Mouse (Mus musculus) neural tube, embryonic 12.5 days (tissue): Measurements from ENCODE around the gene Ddx5. TPM values are rescaled to one million over a fixed set of nuclear protein-coding genes. Genes with fewer than 3 reads are reported as not detected.

Experiments
- ATAC-seq: fragments of 200-750 bp; cut with Nextera tagmentation; 2 replicates; pipeline ENCODE4 v1.8.0; 2017; ENCODE audit warnings: low read depth, mild to moderate bottlenecking, moderate TSS enrichment, moderate library complexity; ENCODE audit not compliant: low FRiP score
- H3K27ac ChIP-seq: fragments of 300-500 bp; sonication (generic); 2 replicates; pipeline ENCODE4 v1.5.1; 2016
- H3K27me3 ChIP-seq: fragments of 300-500 bp; sonication (generic); replicated peaks from 2 replicates; pipeline ENCODE4 v1.6.1; 2016; ENCODE audit warnings: mild to moderate bottlenecking
- H3K36me3 ChIP-seq: fragments of 300-500 bp; sonication (generic); 2 replicates; pipeline ENCODE4 v1.6.1; 2016; ENCODE audit warnings: mild to moderate bottlenecking
- H3K4me1 ChIP-seq: fragments of 300-500 bp; sonication (generic); 2 replicates; pipeline ENCODE4 v1.6.1; 2016
- H3K4me2 ChIP-seq: fragments of 300-500 bp; sonication (generic); replicated peaks from 2 replicates; pipeline ENCODE4 v1.6.1; 2016; ENCODE audit warnings: mild to moderate bottlenecking
- H3K4me3 ChIP-seq: fragments of 300-500 bp; sonication (generic); 2 replicates; pipeline ENCODE4 v1.5.1; 2016
- H3K9ac ChIP-seq: fragments of 300-500 bp; sonication (generic); 2 replicates; pipeline ENCODE4 v1.6.1; 2016; ENCODE audit warnings: mild to moderate bottlenecking
- H3K9me3 ChIP-seq: fragments of 300-500 bp; sonication (generic); 2 replicates; pipeline ENCODE4 v1.6.1; 2016; ENCODE audit warnings: mild to moderate bottlenecking
- WGBS: fragments of 180-500 bp; shearing (Covaris S2); methylation state at CpG from one replicate; pipeline ENCODE4 v1.1.7; 2016; 5-methylcytosine and 5-hydroxymethylcytosine counted together
- microRNA-seq: library from miRNA; unstranded; fragments of <30 nt; microRNA quantifications from one replicate; pipeline ENCODE4, GENCODE M21; 2017
- polyA plus RNA-seq: library from polyadenylated mRNA; unstranded; fragments of >200 nt; fragmentation: Nextera tagmentation; extraction: Ambion mirVana; gene quantifications from 2 replicates; pipeline ENCODE4 v1.2.1, GENCODE M21; 2016

The Ddx5 gene
- polyA plus RNA-seq, 1 experiment from 2014 or later = 465 TPM

- H3K27me3 ChIP-seq = no peaks in the 10 kb centered on the region
- no peaks in the 10 kb centered on the region for H3K36me3 ChIP-seq
- no peak overlapping the region for H3K4me2 ChIP-seq
- H3K4me3 ChIP-seq = no peak overlapping the region
- WGBS = 79% methylated on average over 4 of the region's 4 CpGs
- no peak for ATAC-seq
- H3K9me3 ChIP-seq = no peaks in the 10 kb centered on the region
- H3K4me1 ChIP-seq = peaks cover 5% of the 10 kb centered on the region; the same call in 1 of the 2 replicates
- H3K9ac ChIP-seq = no peak overlapping the region
- no peak overlapping the region for H3K27ac ChIP-seq
These were observed 58.3 kb downstream of the Ddx5 start for GRCm38 (mm10) chr11:106730714-106731113.

Small RNA genes lying within 50 kb of the gene (microRNA-seq; reads per million reads assigned to microRNA genes)
- gene Gm25994 (0.66 reads per million), gene Mir3064 (12.5 reads per million, percentile 25 among the genes with 10 or more reads in this experiment)

Other genes starting within 250 kb of the Ddx5 start
- 16.3 TPM in 2 replicates for gene Tex2, start 175.8 kb downstream of the Ddx5 start, polyA plus RNA-seq
- gene Pecam1, start 38.6 kb downstream of the Ddx5 start, polyA plus RNA-seq = 22.5 and 25.5 TPM in 2 replicates
- gene Milr1, start 38.0 kb downstream of the Ddx5 start, polyA plus RNA-seq = 0.89 and 1.4 TPM in 2 replicates
- gene Polg2, start 9.6 kb downstream of the Ddx5 start, polyA plus RNA-seq = 9.3 and 10.8 TPM in 2 replicates
- 21.5 and 25.2 TPM in 2 replicates for gene Cep95, start 67 bp upstream of the Ddx5 start, polyA plus RNA-seq
- 16.4 and 18.2 TPM in 2 replicates for gene Smurf2, start 131.5 kb upstream of the Ddx5 start, polyA plus RNA-seq
- 382 and 392 TPM in 2 replicates for gene Kpna2, start 210.4 kb upstream of the Ddx5 start, polyA plus RNA-seq
- 5.2 and 5.5 TPM in 2 replicates for gene 1810010H24Rik, start 236.5 kb upstream of the Ddx5 start, polyA plus RNA-seq